Mouse (Mus musculus): Measurements from ENCODE around the gene Rims3. TPM values are rescaled to one million over a fixed set of nuclear protein-coding genes. Genes with fewer than 3 reads are reported as not detected.

Rims3 gene
- polyA plus RNA-seq (2014; fragmentation: Nextera tagmentation; extraction: Ambion mirVana), result 0.88 and 1.7 TPM in 2 replicates

DNA sequence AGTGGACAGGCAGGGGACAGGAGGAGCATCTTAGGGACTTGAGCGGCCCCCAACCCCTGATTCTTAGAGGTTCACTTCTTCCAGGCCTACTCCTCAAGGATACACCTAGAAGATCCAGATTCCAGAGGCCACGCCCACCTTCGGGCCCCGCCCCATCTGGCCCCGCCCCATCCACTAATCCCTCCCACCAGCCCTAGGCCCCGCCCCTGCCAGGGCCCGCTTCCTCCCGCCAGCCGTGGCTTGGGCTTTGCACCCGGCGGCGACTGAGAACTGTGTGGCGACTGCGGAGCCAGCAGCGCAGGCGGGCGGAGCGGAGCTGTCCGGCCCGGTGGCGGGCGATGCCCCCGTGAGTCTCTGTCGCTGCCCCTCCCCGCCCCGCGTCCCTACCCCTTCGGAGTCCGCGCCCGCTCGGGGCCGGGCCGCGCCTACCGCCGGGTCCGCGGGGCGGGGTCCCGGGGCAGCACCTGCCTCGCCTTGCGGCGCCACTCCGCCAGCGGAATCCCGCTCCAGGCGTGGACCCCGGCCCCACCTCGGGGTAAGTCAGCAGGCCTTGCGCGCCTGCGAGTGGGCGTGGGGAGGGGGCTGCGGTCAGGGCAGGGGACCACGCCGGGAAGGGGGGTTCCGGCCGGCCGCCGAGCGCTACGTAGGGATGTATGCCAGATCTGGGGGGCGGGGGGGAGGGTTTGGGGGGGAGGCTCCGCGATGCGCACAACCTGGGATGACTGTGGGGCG, at the start of gene Rims3:
Rims3 (plus strand) TSS at position 229 of the 732 bp plus-strand sequence.
- no peaks in the 10 kb centered on the region for H3K4me1 ChIP-seq (ENCODE audit: control insufficient read depth, insufficient read depth, low read length)
- H3K36me3 ChIP-seq (ENCODE audit: control insufficient read depth, insufficient read depth, low read length), result no peaks in the 10 kb centered on the region
- 3% methylated on average over 62 of the region's 68 CpGs for WGBS
- H3K9ac ChIP-seq (replicated peaks; ENCODE audit: low read depth, low read length), result 0 out of 2 replicates have a peak within 1 kb of the TSS, but pooled peaks have one; percentile 34
- peak; percentile 75 for ATAC-seq (ENCODE audit: insufficient number of reproducible peaks, insufficient read depth, low FRiP score, low read depth)
- peak within 1 kb of the TSS; percentile 56 for H3K4me3 ChIP-seq (ENCODE audit: low read depth, low read length)
- H3K27me3 ChIP-seq (ENCODE audit: control insufficient read depth, insufficient read depth, low read length), result 0 out of 2 replicates have a peak, but pooled peaks cover 3% of the 10 kb centered on the region
- no peaks in the 10 kb centered on the region for H3K9me3 ChIP-seq (ENCODE audit: control insufficient read depth, low read depth, low read length)
- H3K27ac ChIP-seq (ENCODE audit: low read length), result no peak within 1 kb of the TSS
- H3K4me2 ChIP-seq (replicated peaks; ENCODE audit: low read depth, low read length), result peak within 1 kb of the TSS; percentile 93

- Histone ChIP-seq H3K27ac (ENCODE audit: low read length) (no peak overlapping the region), H3K4me1 (ENCODE audit: control insufficient read depth, insufficient read depth, low read length) (0 out of 2 replicates have a peak, but pooled peaks cover 7% of the 10 kb centered on the region), H3K4me2 (replicated peaks; ENCODE audit: low read depth, low read length) (no peak overlapping the region), H3K9me3 (ENCODE audit: control insufficient read depth, low read depth, low read length) (no peaks in the 10 kb centered on the region), H3K9ac (replicated peaks; ENCODE audit: low read depth, low read length) (no peak overlapping the region), H3K4me3 (ENCODE audit: low read depth, low read length) (no peak overlapping the region), H3K36me3 (ENCODE audit: control insufficient read depth, insufficient read depth, low read length) (no peaks in the 10 kb centered on the region; the same call in 1 of the 2 replicates), H3K27me3 (ENCODE audit: control insufficient read depth, insufficient read depth, low read length) (no peaks in the 10 kb centered on the region)
- no peak for ATAC-seq (ENCODE audit: insufficient number of reproducible peaks, insufficient read depth, low FRiP score, low read depth)
Observed at GRCm38 (mm10) chr4:120805816-120806215, 48.8 kb upstream of the Rims3 start.

DNA sequence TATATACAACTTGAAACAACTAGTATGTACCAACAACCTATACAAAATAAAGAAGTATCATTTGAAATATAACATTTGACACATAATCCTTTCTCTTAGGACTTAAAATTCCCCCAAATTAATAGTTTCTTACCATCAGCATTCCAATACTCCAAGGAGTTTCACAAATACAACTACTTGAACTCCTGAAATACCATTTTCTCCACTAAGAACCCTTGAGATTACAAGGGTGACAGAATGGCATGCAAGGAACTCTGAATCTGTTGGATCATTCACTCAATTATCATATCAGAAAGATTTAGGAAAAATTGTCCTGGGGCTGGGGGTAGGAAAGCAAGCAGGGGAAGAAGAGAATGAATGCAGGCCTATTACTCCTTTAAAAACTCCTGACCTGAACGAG, 40.9 kb upstream of the Rims3 start:
- no peaks in the 10 kb centered on the region for H3K9me3 ChIP-seq (ENCODE audit: control insufficient read depth, low read depth, low read length)
- no peak overlapping the region; the same call in 1 of the 2 replicates for H3K27ac ChIP-seq (ENCODE audit: low read length)
- H3K27me3 ChIP-seq (ENCODE audit: control insufficient read depth, insufficient read depth, low read length), result no peaks in the 10 kb centered on the region
- peaks cover 47% of the 10 kb centered on the region for H3K4me1 ChIP-seq (ENCODE audit: control insufficient read depth, insufficient read depth, low read length)
- 0 out of 2 replicates have a peak overlapping the region, but pooled peaks have one; percentile 29 for H3K9ac ChIP-seq (replicated peaks; ENCODE audit: low read depth, low read length)
- ATAC-seq (ENCODE audit: insufficient number of reproducible peaks, insufficient read depth, low FRiP score, low read depth), result no peak
- H3K4me3 ChIP-seq (ENCODE audit: low read depth, low read length), result peak overlapping the region; percentile 42
- whole genome bisulfite sequencing, result 18% methylated on average over 1 of the region's 1 CpGs
- no peaks in the 10 kb centered on the region for H3K36me3 ChIP-seq (ENCODE audit: control insufficient read depth, insufficient read depth, low read length)
- peak overlapping the region; percentile 57 for H3K4me2 ChIP-seq (replicated peaks; ENCODE audit: low read depth, low read length)

- Histone ChIP-seq H3K27ac (ENCODE audit: low read length) (peak overlapping the region; percentile 34; the same call in 1 of the 2 replicates), H3K4me1 (ENCODE audit: control insufficient read depth, insufficient read depth, low read length) (peaks cover 49% of the 10 kb centered on the region), H3K9me3 (ENCODE audit: control insufficient read depth, low read depth, low read length) (no peaks in the 10 kb centered on the region), H3K9ac (replicated peaks; ENCODE audit: low read depth, low read length) (peak overlapping the region; percentile 29; the same call in 1 of the 2 replicates), H3K4me2 (replicated peaks; ENCODE audit: low read depth, low read length) (peak overlapping the region; percentile 57), H3K27me3 (ENCODE audit: control insufficient read depth, insufficient read depth, low read length) (no peaks in the 10 kb centered on the region), H3K36me3 (ENCODE audit: control insufficient read depth, insufficient read depth, low read length) (no peaks in the 10 kb centered on the region), H3K4me3 (ENCODE audit: low read depth, low read length) (peak overlapping the region; percentile 42)
- ATAC-seq (ENCODE audit: insufficient number of reproducible peaks, insufficient read depth, low FRiP score, low read depth), result no peak
- whole genome bisulfite sequencing, result 8% methylated on average over 4 of the region's 4 CpGs
Observed at GRCm38 (mm10) chr4:120814171-120814570, 40.4 kb upstream of the Rims3 start.

GRCm38 (mm10) chr4:120815163-120815562, 39.5 kb upstream of the Rims3 start:
- 1% methylated on average over 4 of the region's 4 CpGs for WGBS
- Histone ChIP-seq H3K9ac (replicated peaks; ENCODE audit: low read depth, low read length) (peak overlapping the region; percentile 29), H3K4me2 (replicated peaks; ENCODE audit: low read depth, low read length) (peak overlapping the region; percentile 57), H3K27me3 (ENCODE audit: control insufficient read depth, insufficient read depth, low read length) (no peaks in the 10 kb centered on the region), H3K4me3 (ENCODE audit: low read depth, low read length) (peak overlapping the region; percentile 42), H3K9me3 (ENCODE audit: control insufficient read depth, low read depth, low read length) (no peaks in the 10 kb centered on the region), H3K36me3 (ENCODE audit: control insufficient read depth, insufficient read depth, low read length) (no peaks in the 10 kb centered on the region), H3K27ac (ENCODE audit: low read length) (peak overlapping the region; percentile 53; the same call in 1 of the 2 replicates), H3K4me1 (ENCODE audit: control insufficient read depth, insufficient read depth, low read length) (peaks cover 55% of the 10 kb centered on the region)
- no peak for ATAC-seq (ENCODE audit: insufficient number of reproducible peaks, insufficient read depth, low FRiP score, low read depth)

- Histone ChIP-seq H3K9ac (replicated peaks; ENCODE audit: low read depth, low read length) (peak overlapping the region; percentile 29), H3K4me3 (ENCODE audit: low read depth, low read length) (peak overlapping the region; percentile 42), H3K4me2 (replicated peaks; ENCODE audit: low read depth, low read length) (peak overlapping the region; percentile 57), H3K27me3 (ENCODE audit: control insufficient read depth, insufficient read depth, low read length) (no peaks in the 10 kb centered on the region), H3K27ac (ENCODE audit: low read length) (peak overlapping the region; percentile 53; the same call in 1 of the 2 replicates), H3K9me3 (ENCODE audit: control insufficient read depth, low read depth, low read length) (no peaks in the 10 kb centered on the region), H3K36me3 (ENCODE audit: control insufficient read depth, insufficient read depth, low read length) (no peaks in the 10 kb centered on the region), H3K4me1 (ENCODE audit: control insufficient read depth, insufficient read depth, low read length) (peaks cover 55% of the 10 kb centered on the region)
- ATAC-seq (ENCODE audit: insufficient number of reproducible peaks, insufficient read depth, low FRiP score, low read depth), result peak; percentile 95
- WGBS, result 7% methylated on average over 10 of the region's 10 CpGs
Observed at GRCm38 (mm10) chr4:120815622-120816334, 38.8 kb upstream of the Rims3 start.

GRCm38 (mm10) chr4:120817002-120817774, 37.4 kb upstream of the Rims3 start:
- WGBS, result 12% methylated on average over 3 of the region's 3 CpGs
- H3K4me1 ChIP-seq (ENCODE audit: control insufficient read depth, insufficient read depth, low read length), result peaks cover 53% of the 10 kb centered on the region
- peak; percentile 66; the same call in 1 of the 2 replicates for ATAC-seq (ENCODE audit: insufficient number of reproducible peaks, insufficient read depth, low FRiP score, low read depth)

DNA sequence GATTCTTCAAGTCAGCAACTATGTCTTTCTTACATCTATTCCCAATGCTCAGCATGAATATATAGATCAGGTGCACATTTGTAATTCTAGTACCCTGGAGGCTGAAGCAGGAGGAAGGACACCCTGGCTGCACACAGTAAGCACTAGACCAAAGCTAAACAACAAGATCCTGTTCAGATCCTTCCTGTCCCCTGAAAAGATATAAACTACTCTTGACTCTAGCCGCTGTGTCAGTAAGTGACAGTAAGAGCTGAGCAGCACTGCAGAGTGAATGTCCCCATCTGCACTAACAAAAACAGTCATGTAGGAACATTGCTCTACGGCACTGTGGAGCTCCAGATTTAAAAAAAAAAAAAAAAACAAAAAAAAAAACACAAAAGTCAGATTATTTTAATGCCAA, 36.7 kb upstream of the Rims3 start:
- no peak for ATAC-seq (ENCODE audit: insufficient number of reproducible peaks, insufficient read depth, low FRiP score, low read depth)
- H3K27me3 ChIP-seq (ENCODE audit: control insufficient read depth, insufficient read depth, low read length), result no peaks in the 10 kb centered on the region
- H3K4me3 ChIP-seq (ENCODE audit: low read depth, low read length), result no peak overlapping the region
- WGBS, result 41% methylated on average over 2 of the region's 2 CpGs
- H3K36me3 ChIP-seq (ENCODE audit: control insufficient read depth, insufficient read depth, low read length), result no peaks in the 10 kb centered on the region
- no peaks in the 10 kb centered on the region for H3K9me3 ChIP-seq (ENCODE audit: control insufficient read depth, low read depth, low read length)
- H3K4me1 ChIP-seq (ENCODE audit: control insufficient read depth, insufficient read depth, low read length), result peaks cover 47% of the 10 kb centered on the region
- peak overlapping the region; percentile 57; the same call in 1 of the 2 replicates for H3K27ac ChIP-seq (ENCODE audit: low read length)
- H3K4me2 ChIP-seq (replicated peaks; ENCODE audit: low read depth, low read length), result no peak overlapping the region; the same call in 1 of the 2 replicates
- H3K9ac ChIP-seq (replicated peaks; ENCODE audit: low read depth, low read length), result no peak overlapping the region

More at GRCm38 (mm10) chr4:120817002-120817774, 37.4 kb upstream of the Rims3 start:
- H3K36me3 ChIP-seq (ENCODE audit: control insufficient read depth, insufficient read depth, low read length), result no peaks in the 10 kb centered on the region
- peak overlapping the region; percentile 88 for H3K27ac ChIP-seq (ENCODE audit: low read length)
- H3K9me3 ChIP-seq (ENCODE audit: control insufficient read depth, low read depth, low read length), result no peaks in the 10 kb centered on the region
- H3K4me3 ChIP-seq (ENCODE audit: low read depth, low read length), result no peak overlapping the region
- 0 out of 2 replicates have a peak overlapping the region, but pooled peaks have one; percentile 3 for H3K9ac ChIP-seq (replicated peaks; ENCODE audit: low read depth, low read length)
- 0 out of 2 replicates have a peak overlapping the region, but pooled peaks have one; percentile 16 for H3K4me2 ChIP-seq (replicated peaks; ENCODE audit: low read depth, low read length)
- H3K27me3 ChIP-seq (ENCODE audit: control insufficient read depth, insufficient read depth, low read length), result no peaks in the 10 kb centered on the region
